Mouse (Mus musculus) heart, embryonic 14.5 days (tissue): ENCODE results near the gene Adgrl1. TPM values are rescaled to one million over a fixed set of nuclear protein-coding genes. Genes with fewer than 3 reads are reported as not detected.

Experiments
- ATAC-seq: fragments of 200-750 bp; cut with Nextera tagmentation; 2 replicates; pipeline ENCODE4 v1.8.0; 2017; ENCODE audit warnings: low read depth, moderate TSS enrichment; ENCODE audit not compliant: insufficient number of reproducible peaks, insufficient read depth, low FRiP score
- H3K27ac ChIP-seq, 2 experiments: fragments of 200-500 bp in 1 of 2; fragments of 300-500 bp in 1 of 2; sonication (generic) in 1 of 2; replicated peaks in 1 of 2; 2 replicates each; pipeline ENCODE4 v1.5.1; 2012 to 2014; ENCODE audit warnings: low read depth in 2 of 2, low read length in 2 of 2, control low read depth in 1 of 2, mild to moderate bottlenecking in 1 of 2, mixed read lengths in 1 of 2; ENCODE audit not compliant: control insufficient read depth in 1 of 2, insufficient read depth in 1 of 2
- H3K27me3 ChIP-seq: fragments of 300-500 bp; sonication (generic); 2 replicates; pipeline ENCODE4 v1.6.1; 2014; ENCODE audit warnings: mild to moderate bottlenecking, low read length, control low read depth; ENCODE audit not compliant: control insufficient read depth, insufficient read depth
- H3K36me3 ChIP-seq: fragments of 300-500 bp; sonication (generic); 2 replicates; pipeline ENCODE4 v1.6.1; 2014; ENCODE audit warnings: mild to moderate bottlenecking, control low read depth, low read length, mixed read lengths; ENCODE audit not compliant: control insufficient read depth, insufficient read depth
- H3K4me1 ChIP-seq, 2 experiments: fragments of 200-500 bp in 1 of 2; fragments of 300-500 bp in 1 of 2; sonication (generic) in 1 of 2; 2 replicates each; pipeline ENCODE4 v1.6.1; 2012 to 2014; ENCODE audit warnings: low read length in 2 of 2, control low read depth in 1 of 2, mixed read lengths in 1 of 2; ENCODE audit not compliant: control insufficient read depth in 2 of 2, insufficient read depth in 2 of 2
- H3K4me2 ChIP-seq: fragments of 300-500 bp; sonication (generic); 2 replicates; pipeline ENCODE4 v1.6.1; 2014; ENCODE audit warnings: mild to moderate bottlenecking, low read length
- H3K4me3 ChIP-seq, 2 experiments: fragments of 200-500 bp in 1 of 2; fragments of 300-500 bp in 1 of 2; sonication (generic) in 1 of 2; 2 replicates each; pipeline ENCODE4 v1.5.1; 2012 to 2014; ENCODE audit warnings: low read length in 2 of 2, mild to moderate bottlenecking in 2 of 2, control low read depth in 1 of 2, low read depth in 1 of 2, moderate library complexity in 1 of 2; ENCODE audit not compliant: control insufficient read depth in 1 of 2, insufficient read depth in 1 of 2
- H3K9ac ChIP-seq: fragments of 300-500 bp; sonication (generic); 2 replicates; pipeline ENCODE4 v1.6.1; 2014; ENCODE audit warnings: mild to moderate bottlenecking, low read length
- H3K9me3 ChIP-seq: fragments of 300-500 bp; sonication (generic); 2 replicates; pipeline ENCODE4 v1.6.1; 2016; ENCODE audit warnings: low read length, control low read depth; ENCODE audit not compliant: control insufficient read depth
- WGBS: fragments of 180-500 bp; shearing (Covaris S2); extraction: QIAGEN DNeasy Blood & Tissue Kit; methylation state at CpG from one replicate; pipeline ENCODE4 v1.1.7; 2014; 5-methylcytosine and 5-hydroxymethylcytosine counted together
- polyA plus RNA-seq: library from polyadenylated mRNA; unstranded; fragments of >200 nt; fragmentation: Nextera tagmentation; extraction: Ambion mirVana; gene quantifications from 2 replicates; pipeline ENCODE4 v1.2.1, GENCODE M21; 2014

Adgrl1 gene
- polyA plus RNA-seq, 1 experiment from 2014 or later = 13.0 TPM

- WGBS = 1% methylated on average over 37 of the region's 37 CpGs
- Histone ChIP-seq H3K4me1 (peaks cover 27 to 49% of the 10 kb centered on the region in 2 experiments), H3K27me3 (no peaks in the 10 kb centered on the region), H3K4me2 (peak overlapping the region; percentile 84), H3K9me3 (no peaks in the 10 kb centered on the region), H3K4me3 (peak overlapping the region; percentile 84 to 96), H3K36me3 (peaks cover 18% of the 10 kb centered on the region), H3K27ac (peak overlapping the region; percentile 49 to 82), H3K9ac (peak overlapping the region; percentile 96)
- ATAC-seq = peak; percentile 4; the same call in 1 of the 2 replicates
Measured at GRCm38 (mm10) chr8:83973161-83974031, 73.5 kb downstream of the Adgrl1 start.

DNA sequence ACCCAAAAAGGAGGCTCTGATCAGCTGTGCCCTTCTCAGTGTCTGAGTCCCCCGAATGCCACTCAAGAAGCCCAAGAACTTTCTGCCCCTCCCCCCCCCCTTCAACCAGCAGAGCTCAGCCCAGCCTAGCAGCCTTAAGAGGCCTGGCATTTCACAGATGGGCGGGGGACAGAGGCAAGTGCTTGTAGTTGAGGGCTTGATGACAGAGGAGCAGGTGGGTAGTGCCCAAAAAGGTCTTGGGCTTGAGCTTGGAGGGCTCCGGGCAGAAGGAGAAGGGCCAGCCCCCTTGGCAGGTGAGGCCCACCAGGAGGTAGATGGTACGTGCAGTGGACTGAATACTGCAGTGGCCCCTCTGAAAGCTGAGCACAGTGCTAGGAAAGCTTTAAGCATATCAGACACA, 74.6 kb downstream of the Adgrl1 start:
- H3K4me3 ChIP-seq = peak overlapping the region; percentile 3 to 96; a peak in 1 of 4 replicates
- peak overlapping the region; percentile 84 for H3K4me2 ChIP-seq
- H3K27me3 ChIP-seq = no peaks in the 10 kb centered on the region
- peak overlapping the region in 1 of 2 experiments; percentile 82; a peak in 2 of 4 replicates for H3K27ac ChIP-seq
- no peak for ATAC-seq
- H3K9ac ChIP-seq = peak overlapping the region; percentile 96
- peaks cover 14% of the 10 kb centered on the region for H3K36me3 ChIP-seq
- WGBS = 46% methylated on average over 4 of the region's 4 CpGs
- H3K9me3 ChIP-seq = no peaks in the 10 kb centered on the region
- H3K4me1 ChIP-seq = peaks cover 32 to 59% of the 10 kb centered on the region in 2 experiments

DNA sequence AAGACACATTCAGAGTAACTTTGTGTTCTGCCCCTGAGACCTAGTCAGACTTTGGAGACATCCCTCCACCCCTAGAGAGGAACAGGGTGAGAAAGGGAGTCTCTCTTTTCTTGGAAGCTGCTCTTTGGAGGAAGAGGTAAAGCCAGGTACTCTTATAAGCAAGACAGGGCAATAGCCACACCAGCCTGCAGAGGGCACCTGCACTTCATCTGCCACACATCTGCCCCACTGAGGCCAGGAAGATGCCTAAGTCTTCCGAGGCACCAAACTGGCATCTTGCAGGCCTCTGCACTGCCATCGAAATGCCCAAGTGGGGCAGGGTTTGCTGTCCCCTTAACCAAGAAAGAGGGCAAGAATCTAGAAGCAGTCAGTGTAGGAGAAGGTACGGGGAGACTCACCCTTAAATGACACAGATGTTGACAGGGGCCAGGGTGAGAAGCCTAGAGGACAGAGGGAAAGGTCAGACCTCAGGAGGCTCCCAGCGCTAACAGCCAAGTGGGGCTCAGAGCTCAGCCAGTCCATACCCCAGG, 76.3 kb downstream of the Adgrl1 start:
- Histone ChIP-seq H3K9ac (no peak overlapping the region), H3K27me3 (no peaks in the 10 kb centered on the region), H3K4me1 (peaks cover 43 to 72% of the 10 kb centered on the region in 2 experiments), H3K4me2 (no peak overlapping the region), H3K4me3 (no peak overlapping the region), H3K36me3 (peaks cover 18% of the 10 kb centered on the region), H3K27ac (no peak overlapping the region), H3K9me3 (no peaks in the 10 kb centered on the region)
- WGBS = 81% methylated on average over 4 of the region's 4 CpGs
- ATAC-seq = no peak

- no peaks in the 10 kb centered on the region for H3K27me3 ChIP-seq
- H3K9ac ChIP-seq = no peak overlapping the region; the same call in 1 of the 2 replicates
- H3K9me3 ChIP-seq = no peaks in the 10 kb centered on the region
- ATAC-seq = no peak
- H3K4me2 ChIP-seq = no peak overlapping the region
- peaks cover 43 to 71% of the 10 kb centered on the region in 2 experiments for H3K4me1 ChIP-seq
- 82% methylated on average over 5 of the region's 5 CpGs for WGBS
- no peak overlapping the region for H3K4me3 ChIP-seq
- no peak overlapping the region; a peak in 1 of 4 replicates for H3K27ac ChIP-seq
- peaks cover 25% of the 10 kb centered on the region for H3K36me3 ChIP-seq
Measured at GRCm38 (mm10) chr8:83976779-83977350, 77.0 kb downstream of the Adgrl1 start.

DNA sequence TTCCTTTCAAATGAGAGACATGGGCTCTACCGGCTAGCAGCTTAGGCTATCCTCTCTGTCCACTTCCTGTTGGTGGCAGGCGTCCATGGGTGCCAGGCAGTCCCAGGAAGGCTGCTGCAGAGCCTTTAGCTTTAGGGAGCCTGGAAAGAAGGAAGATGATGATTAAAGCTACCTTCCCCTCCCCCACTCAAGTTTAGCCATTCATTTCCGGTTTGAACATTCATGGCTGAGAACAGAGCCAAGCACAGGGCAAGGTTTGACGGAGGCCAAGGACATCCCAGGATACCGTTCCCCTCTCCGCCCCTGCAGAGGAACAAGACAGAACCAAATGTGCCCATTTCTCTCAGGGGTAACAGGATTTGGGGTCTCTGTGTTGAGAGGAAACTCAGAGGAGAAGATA, 77.7 kb downstream of the Adgrl1 start:
- H3K4me3 ChIP-seq = no peak overlapping the region
- peak overlapping the region; percentile 22; the same call in 1 of the 2 replicates for H3K9ac ChIP-seq
- no peaks in the 10 kb centered on the region for H3K9me3 ChIP-seq
- H3K27me3 ChIP-seq = no peaks in the 10 kb centered on the region
- ATAC-seq = no peak
- H3K4me1 ChIP-seq = peaks cover 41 to 68% of the 10 kb centered on the region in 2 experiments
- 34% methylated on average over 6 of the region's 6 CpGs for WGBS
- H3K4me2 ChIP-seq = peak overlapping the region; percentile 28
- H3K27ac ChIP-seq = peak overlapping the region; percentile 46 to 98; a peak in 3 of 4 replicates
- H3K36me3 ChIP-seq = peaks cover 33% of the 10 kb centered on the region

DNA sequence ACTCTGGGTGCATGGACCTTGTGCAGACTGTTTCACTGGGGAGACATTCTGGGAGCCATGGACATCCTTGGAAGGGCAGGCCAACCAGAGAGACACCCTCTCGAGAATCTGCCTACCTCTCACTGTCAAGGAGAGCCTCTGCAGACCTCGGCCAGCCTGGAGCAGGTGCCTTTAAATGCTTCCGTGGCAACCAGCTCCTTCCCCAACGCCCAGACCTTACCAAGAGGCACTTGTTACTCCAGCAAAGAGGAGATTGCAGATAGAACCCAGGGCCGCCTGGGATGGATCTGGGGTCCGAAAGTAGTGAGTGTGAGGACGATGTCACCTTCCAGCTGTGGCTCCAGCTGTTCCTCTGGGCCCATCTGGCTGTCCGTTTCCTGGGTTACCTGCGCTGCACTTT, 78.3 kb downstream of the Adgrl1 start:
- no peak for ATAC-seq
- Histone ChIP-seq H3K9me3 (no peaks in the 10 kb centered on the region), H3K9ac (peak overlapping the region; percentile 22; the same call in 1 of the 2 replicates), H3K27ac (peak overlapping the region; percentile 46 to 98; a peak in 3 of 4 replicates), H3K27me3 (no peaks in the 10 kb centered on the region), H3K4me2 (peak overlapping the region; percentile 28), H3K36me3 (peaks cover 38% of the 10 kb centered on the region), H3K4me1 (peaks cover 41 to 68% of the 10 kb centered on the region in 2 experiments), H3K4me3 (no peak overlapping the region)
- 60% methylated on average over 9 of the region's 9 CpGs for WGBS

DNA sequence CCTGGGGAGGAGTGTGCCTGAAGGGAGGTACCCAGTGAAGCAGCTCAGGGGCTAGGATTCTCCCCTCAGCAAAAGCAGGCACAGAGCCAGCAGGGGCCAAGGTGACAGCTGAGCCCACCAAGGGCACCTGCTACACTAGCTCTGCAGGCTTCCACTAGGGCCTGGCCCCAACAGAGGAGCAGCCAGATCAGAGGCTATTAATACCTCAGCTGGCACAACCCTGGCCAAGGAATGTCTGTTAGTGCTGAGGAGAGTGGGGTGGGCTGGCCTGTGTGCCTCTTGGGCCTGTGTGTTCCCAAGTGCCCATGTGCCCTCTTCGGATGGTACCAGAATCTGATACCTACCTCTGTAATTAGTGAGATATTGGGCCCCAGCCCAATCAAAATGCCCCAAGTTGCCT, 80.3 kb downstream of the Adgrl1 start:
- Histone ChIP-seq H3K27me3 (no peaks in the 10 kb centered on the region), H3K9me3 (no peaks in the 10 kb centered on the region), H3K9ac (peak overlapping the region; percentile 62), H3K4me1 (peaks cover 35 to 54% of the 10 kb centered on the region in 2 experiments), H3K4me3 (no peak overlapping the region; a peak in 1 of 4 replicates), H3K36me3 (peaks cover 58% of the 10 kb centered on the region), H3K27ac (peak overlapping the region; percentile 95 to 98), H3K4me2 (peak overlapping the region; percentile 44)
- 47% methylated on average over 1 of the region's 1 CpGs for WGBS
- peak; percentile 88 for ATAC-seq
